Mouse (Mus musculus) CH12.LX (cell line): ENCODE measurements around the gene Lancl1. TPM values are rescaled to one million over a fixed set of nuclear protein-coding genes. Genes with fewer than 3 reads are reported as not detected.

Source experiments
- DNase-seq: peaks from one replicate; pipeline ENCODE4 v3.0.0-alpha.2; 2013; ENCODE audit errors: extremely low read depth
- H3K27ac ChIP-seq: 2 replicates; pipeline ENCODE4 v1.5.1; 2012; ENCODE audit warnings: low read depth, mild to moderate bottlenecking, control low read depth, moderate library complexity; ENCODE audit not compliant: insufficient read depth
- H3K27me3 ChIP-seq: replicated peaks from 2 replicates; pipeline ENCODE3; 2012; ENCODE audit warnings: inconsistent platforms
- H3K36me3 ChIP-seq, 2 experiments: replicated peaks in 1 of 2; 2 replicates each; pipeline versions ENCODE3 to v1.6.1; 2012; ENCODE audit warnings: inconsistent platforms in 1 of 2, low read length in 1 of 2, mild to moderate bottlenecking in 1 of 2, mixed read lengths in 1 of 2, moderate library complexity in 1 of 2; ENCODE audit not compliant: control insufficient read depth in 1 of 2, insufficient read depth in 1 of 2
- H3K4me1 ChIP-seq, 2 experiments: 2 replicates each; pipeline ENCODE4 v1.6.1; 2012; ENCODE audit warnings: inconsistent platforms in 1 of 2, moderate library complexity in 1 of 2; ENCODE audit not compliant: insufficient read depth in 2 of 2, control insufficient read depth in 1 of 2
- H3K4me2 ChIP-seq: 2 replicates; pipeline ENCODE4 v1.6.1; 2012; ENCODE audit warnings: low read depth, mild to moderate bottlenecking, control low read depth; ENCODE audit not compliant: poor library complexity, insufficient read depth, severe bottlenecking
- H3K4me3 ChIP-seq, 3 experiments: fragments of 150-350 bp in 1 of 3; sonication (generic) in 1 of 3; replicated peaks in 1 of 3; 2 replicates each; pipeline versions ENCODE3 to v1.5.1; 2011 to 2012; ENCODE audit warnings: low read depth in 2 of 3, low read length in 2 of 3, mild to moderate bottlenecking in 2 of 3, moderate library complexity in 2 of 3, control low read depth in 1 of 3, improper control_type of control experiment in 1 of 3, inconsistent platforms in 1 of 3, mixed read lengths in 1 of 3; ENCODE audit not compliant: poor library complexity in 1 of 3
- H3K79me2 ChIP-seq: replicated peaks from 2 replicates; pipeline ENCODE4 v1.6.1; 2012; ENCODE audit warnings: mild to moderate bottlenecking, moderate library complexity; ENCODE audit not compliant: control insufficient read depth, poor library complexity, insufficient read depth, severe bottlenecking; ENCODE audit errors: extremely low read depth
- H3K9ac ChIP-seq: 2 replicates; pipeline ENCODE4 v1.6.1; 2012; ENCODE audit warnings: low read depth, mild to moderate bottlenecking, control low read depth, moderate library complexity; ENCODE audit not compliant: insufficient read depth
- H3K9me3 ChIP-seq: replicated peaks from 2 replicates; pipeline ENCODE3; 2012; ENCODE audit warnings: low read length, inconsistent platforms, mixed read lengths
- BHLHE40 ChIP-seq: IDR thresholded peaks from 2 replicates; pipeline ENCODE4 v1.6.1; 2011; ENCODE audit warnings: mild to moderate bottlenecking, low read depth, low read length, improper control_type of control experiment
- CHD1 ChIP-seq: IDR thresholded peaks from 2 replicates; pipeline ENCODE4 v1.6.1; 2012; ENCODE audit warnings: low read depth, low read length, improper control_type of control experiment, inconsistent platforms
- CHD2 ChIP-seq: IDR thresholded peaks from 2 replicates; pipeline ENCODE4 v1.6.1; 2011; ENCODE audit warnings: low read length, improper control_type of control experiment
- CTCF ChIP-seq, 2 experiments: IDR thresholded peaks in 1 of 2; conservative IDR thresholded peaks in 1 of 2; 2 replicates each; pipeline ENCODE4 v1.5.1; 2011 to 2012; ENCODE audit warnings: low read depth in 2 of 2, low read length in 2 of 2, improper control_type of control experiment in 1 of 2, inconsistent platforms in 1 of 2, mild to moderate bottlenecking in 1 of 2, moderate library complexity in 1 of 2
- E2F4 ChIP-seq: IDR thresholded peaks from 2 replicates; pipeline ENCODE4 v1.6.1; 2011; ENCODE audit warnings: low read depth, low read length, improper control_type of control experiment; ENCODE audit not compliant: insufficient replicate concordance
- ELF1 ChIP-seq: IDR thresholded peaks from 2 replicates; pipeline ENCODE4 v1.6.1; 2014; ENCODE audit warnings: low read depth, mild to moderate bottlenecking, inconsistent platforms, low read length, improper control_type of control experiment
- ETS1 ChIP-seq: conservative IDR thresholded peaks from 2 replicates; pipeline ENCODE4 v1.6.1; 2012; ENCODE audit warnings: low read depth, mild to moderate bottlenecking, inconsistent platforms, low read length, improper control_type of control experiment, moderate library complexity
- HCFC1 ChIP-seq: IDR thresholded peaks from 2 replicates; pipeline ENCODE4 v1.6.1; 2012; ENCODE audit warnings: low read depth, mild to moderate bottlenecking, inconsistent platforms, low read length, improper control_type of control experiment
- IRF4 ChIP-seq: IDR thresholded peaks from 2 replicates; pipeline ENCODE4 v1.6.1; 2014; ENCODE audit warnings: low read depth, mild to moderate bottlenecking, inconsistent platforms, low read length, improper control_type of control experiment
- KAT2A ChIP-seq: IDR thresholded peaks from 2 replicates; pipeline ENCODE4 v1.6.1; 2012; ENCODE audit warnings: low read length, improper control_type of control experiment, inconsistent platforms; ENCODE audit not compliant: insufficient replicate concordance
- MAX ChIP-seq: IDR thresholded peaks from 2 replicates; pipeline ENCODE4 v1.6.1; 2011; ENCODE audit warnings: low read length, improper control_type of control experiment
- MAZ ChIP-seq: IDR thresholded peaks from 2 replicates; pipeline ENCODE4 v1.6.1; 2012; ENCODE audit warnings: low read depth, mild to moderate bottlenecking, inconsistent platforms, low read length, improper control_type of control experiment, moderate library complexity
- NELFE ChIP-seq: IDR thresholded peaks from 2 replicates; pipeline ENCODE4 v1.6.1; 2011; ENCODE audit warnings: low read depth, low read length, improper control_type of control experiment
- NRF1 ChIP-seq: IDR thresholded peaks from 2 replicates; pipeline ENCODE4 v1.6.1; 2014; ENCODE audit warnings: low read depth, mild to moderate bottlenecking, inconsistent platforms, low read length, improper control_type of control experiment, moderate library complexity
- PAX5 ChIP-seq: IDR thresholded peaks from 2 replicates; pipeline ENCODE4 v1.6.1; 2012; ENCODE audit warnings: low read length, inconsistent platforms, mixed read lengths
- POLR2A ChIP-seq: IDR thresholded peaks from 2 replicates; pipeline ENCODE4 v1.6.1; 2011; ENCODE audit warnings: low read depth, mild to moderate bottlenecking, improper control_type of control experiment, low read length
- RAD21 ChIP-seq: IDR thresholded peaks from 2 replicates; pipeline ENCODE4 v1.6.1; 2011; ENCODE audit warnings: low read depth, mild to moderate bottlenecking, low read length, improper control_type of control experiment, moderate library complexity
- TCF12 ChIP-seq: IDR thresholded peaks from 2 replicates; pipeline ENCODE4 v1.6.1; 2014; ENCODE audit warnings: low read depth, mild to moderate bottlenecking, inconsistent platforms, low read length, improper control_type of control experiment
- USF2 ChIP-seq: conservative IDR thresholded peaks from 2 replicates; pipeline ENCODE4 v1.6.1; 2011; ENCODE audit warnings: low read depth, low read length, improper control_type of control experiment
- ZC3H11A ChIP-seq: IDR thresholded peaks from 2 replicates; pipeline ENCODE4 v1.6.1; 2012; ENCODE audit warnings: low read depth, mild to moderate bottlenecking, inconsistent platforms, low read length, improper control_type of control experiment
- ZKSCAN1 ChIP-seq: IDR thresholded peaks from 2 replicates; pipeline ENCODE4 v1.6.1; 2012; ENCODE audit warnings: low read depth, inconsistent platforms, low read length, improper control_type of control experiment, borderline replicate concordance
- ZMIZ1 ChIP-seq: IDR thresholded peaks from 2 replicates; pipeline ENCODE4 v1.6.1; 2012; ENCODE audit warnings: low read depth, mild to moderate bottlenecking, inconsistent platforms, low read length, improper control_type of control experiment
- ZNF384 ChIP-seq: IDR thresholded peaks from 2 replicates; pipeline ENCODE4 v1.6.1; 2012; ENCODE audit warnings: low read depth, low read length, improper control_type of control experiment, inconsistent platforms
- dilution Hi-C: fragments of 300-500 bp; cut with MboI; formaldehyde crosslinking; loops from 2 replicates; pipeline ENCODE4 v1.14.3; 2020; ENCODE audit warnings: low sequenced_read_pairs; ENCODE audit not compliant: extremely low pct_unique_long_range_greater_than_20kb, extremely low pct_ligation_motif_present
- in situ Hi-C: fragments of 300-500 bp; cut with MboI; formaldehyde crosslinking; loops from 3 replicates; pipeline ENCODE4 v1.14.3; 2019; ENCODE audit warnings: low sequenced_read_pairs, low pct_ligation_motif_present, low pct_unique_long_range_greater_than_20kb, mixed read lengths
- polyA plus RNA-seq: library from polyadenylated mRNA; unstranded; fragments of >175 nt; gene quantifications from 2 replicates; pipeline ENCODE4 v1.2.1, GENCODE M21; 2012; ENCODE audit warnings: low read depth; ENCODE audit not compliant: insufficient read length
- total RNA-seq, 2 experiments: library from RNA; depleted of rRNA; stranded (reverse); fragments of 300-350 nt in 1 of 2; fragments of >200 nt in 1 of 2; gene quantifications; 2 replicates each; pipeline ENCODE4 v1.2.3; 2012 to 2014

Lancl1 gene
- total and polyA plus RNA-seq, 3 experiments = 35.8 to 55.4 (median 52.8) TPM

DNA sequence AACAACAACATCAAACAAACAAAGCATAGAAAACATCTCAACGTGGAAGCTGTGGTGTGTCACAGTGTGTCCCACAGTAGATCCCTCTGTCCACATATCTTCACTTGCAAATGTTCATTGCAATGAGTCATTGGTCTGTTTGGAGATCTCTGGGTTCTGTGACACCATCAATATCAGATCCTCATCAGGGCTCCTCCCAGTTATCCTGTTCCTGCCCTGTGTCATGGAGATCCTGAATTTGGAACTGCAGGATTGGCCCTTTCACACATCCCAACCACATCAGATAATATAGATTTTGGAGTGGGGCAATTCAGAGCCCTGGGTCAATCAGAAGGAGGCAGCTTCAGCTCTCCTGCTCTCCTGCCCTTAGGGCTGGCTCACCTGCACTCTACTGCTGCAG, 28.9 kb upstream of the Lancl1 start:
- TF ChIP-seq TCF12 (no peak), ZC3H11A (no peak), KAT2A (no peak), NRF1 (no peak), PAX5 (no peak), ZKSCAN1 (no peak)
- no peak overlapping the region for H3K9ac ChIP-seq
- H3K36me3 ChIP-seq = no peaks in the 10 kb centered on the region
- no peaks in the 10 kb centered on the region for H3K27me3 ChIP-seq
- no peak overlapping the region for H3K27ac ChIP-seq
- in situ Hi-C loops = no loop called here
- no peak for DNase-seq
- H3K9me3 ChIP-seq = no peaks in the 10 kb centered on the region
- H3K4me3 ChIP-seq = no peak overlapping the region
- no peaks in the 10 kb centered on the region for H3K4me1 ChIP-seq
- H3K79me2 ChIP-seq = no peaks in the 10 kb centered on the region
- dilution Hi-C loops = no loop called here
- H3K4me2 ChIP-seq = no peak overlapping the region

DNA sequence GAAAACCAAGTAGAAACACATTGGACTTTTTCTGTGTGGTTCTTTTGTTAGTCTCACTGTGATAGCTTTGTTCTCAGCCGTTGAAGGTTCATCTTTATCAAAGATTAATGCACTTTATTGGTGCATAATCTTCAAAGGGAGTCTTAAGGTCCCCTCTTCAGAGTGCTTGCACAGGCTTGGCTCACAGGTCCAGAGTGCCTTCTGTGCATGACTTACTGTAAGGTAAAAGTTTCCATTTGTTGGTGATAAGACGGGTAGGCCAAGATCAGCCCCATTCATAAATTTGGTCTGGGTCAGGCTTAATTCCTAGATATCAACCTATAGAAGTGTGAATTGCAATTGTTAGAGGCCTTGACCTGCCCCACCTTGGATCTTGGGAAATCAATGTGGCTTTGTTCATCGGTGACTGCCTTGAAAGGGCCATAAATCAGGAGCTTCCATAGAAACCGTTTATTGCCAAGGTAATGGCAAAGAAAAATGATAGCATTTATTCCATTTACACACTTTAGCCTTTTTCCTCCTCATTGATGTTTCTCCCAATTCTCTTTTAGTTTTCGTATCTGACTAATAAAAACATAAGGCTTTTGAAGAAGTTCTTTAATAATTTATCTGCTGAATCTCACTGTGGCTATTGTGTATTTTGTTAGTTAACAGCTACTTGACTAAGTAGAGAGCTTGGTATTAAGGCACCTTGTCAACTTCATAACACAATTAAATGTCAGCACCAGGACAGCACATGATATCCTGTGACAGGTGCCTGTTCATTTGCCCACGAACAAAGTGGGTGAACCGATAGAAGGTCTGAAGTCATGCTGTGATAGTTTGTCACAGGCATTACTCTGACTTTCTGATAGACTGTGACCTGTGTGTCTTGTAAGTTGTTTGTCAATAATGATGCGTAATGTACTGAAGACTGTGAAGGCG, 26.9 kb upstream of the Lancl1 start:
- in situ Hi-C loops = no loop called here
- Histone ChIP-seq H3K27me3 (no peaks in the 10 kb centered on the region), H3K9ac (no peak overlapping the region), H3K4me1 (peaks cover 0 to 5% of the 10 kb centered on the region in 2 experiments; a peak in 1 of 4 replicates), H3K79me2 (no peaks in the 10 kb centered on the region), H3K4me2 (no peak overlapping the region), H3K36me3 (no peaks in the 10 kb centered on the region), H3K27ac (no peak overlapping the region), H3K9me3 (no peaks in the 10 kb centered on the region), H3K4me3 (no peak overlapping the region)
- dilution Hi-C loops = no loop called here
- no peak for DNase-seq
- TF ChIP-seq KAT2A (no peak), BHLHE40 (no peak), MAX (no peak), CHD2 (no peak), POLR2A (no peak), ZMIZ1 (no peak), PAX5 (no peak), ETS1 (no peak), CHD1 (no peak), USF2 (no peak), HCFC1 (no peak), IRF4 (no peak), RAD21 (no peak), ELF1 (no peak), NELFE (no peak), CTCF (conservative IDR thresholded peaks at IDR 0.05 in 1 of 2, IDR thresholded peaks at IDR 0.05 in 1 of 2; ENCODE audit: low read depth in 2 of 2, low read length in 2 of 2) (no peak), ZNF384 (no peak), TCF12 (no peak), MAZ (no peak), E2F4 (no peak)
- TF ChIP-seq, all 38 proteins: peak for 0
